Mouse (Mus musculus) olfactory bulb, adult 2 months (tissue): ENCODE measurements around the gene Trub1.

Experiments
- CTCF ChIP-seq: fragments of 200-500 bp; IDR thresholded peaks from 2 replicates; pipeline ENCODE4 v1.5.1; 2012; ENCODE audit warnings: low read depth, mild to moderate bottlenecking, low read length, moderate library complexity; ENCODE audit not compliant: insufficient read depth
- POLR2A ChIP-seq: fragments of 200-500 bp; IDR thresholded peaks from 2 replicates; pipeline ENCODE4 v1.6.1; 2012; ENCODE audit warnings: mild to moderate bottlenecking, low read depth, low read length, moderate library complexity; ENCODE audit not compliant: insufficient read depth

GRCm38 (mm10) chr19:57457075-57457474 is 4.4 kb downstream of the Trub1 start:
- TF ChIP-seq CTCF: no peak
- no peak for TF ChIP-seq POLR2A
